Mouse (Mus musculus): Measurements from ENCODE around the gene Ak7. TPM values are rescaled to one million over a fixed set of nuclear protein-coding genes. Genes with fewer than 3 reads are reported as not detected.

Gene Ak7
- total RNA-seq, 2 experiments from 2014 or later, result not detected

- DNase-seq, result no peak
Observed at GRCm38 (mm10) chr12:105727964-105728363, 22.2 kb downstream of the Ak7 start.

- DNase-seq, result no peak
Observed at GRCm38 (mm10) chr12:105730851-105731460, 25.2 kb downstream of the Ak7 start.

- DNase-seq, result no peak
Observed at GRCm38 (mm10) chr12:105733370-105734159, 27.8 kb downstream of the Ak7 start.

- no peak for DNase-seq
Observed at GRCm38 (mm10) chr12:105735226-105735888, 29.6 kb downstream of the Ak7 start.

GRCm38 (mm10) chr12:105735889-105736251, 30.1 kb downstream of the Ak7 start:
- no peak for DNase-seq

GRCm38 (mm10) chr12:105738316-105739096, 32.7 kb downstream of the Ak7 start:
- no peak for DNase-seq

GRCm38 (mm10) chr12:105739656-105740055, 33.9 kb downstream of the Ak7 start:
- no peak for DNase-seq

- DNase-seq, result no peak
Observed at GRCm38 (mm10) chr12:105748114-105748513, 42.3 kb downstream of the Ak7 start.

- no peak for DNase-seq
Observed at GRCm38 (mm10) chr12:105753813-105754212, 48.0 kb downstream of the Ak7 start.

- no peak for DNase-seq
Observed at GRCm38 (mm10) chr12:105757816-105758497, 52.2 kb downstream of the Ak7 start.

- DNase-seq, result no peak
Observed at GRCm38 (mm10) chr12:105758911-105759310, 53.1 kb downstream of the Ak7 start.

- no peak for DNase-seq
Observed at GRCm38 (mm10) chr12:105759849-105760478, 54.2 kb downstream of the Ak7 start.

- no peak for DNase-seq
Observed at GRCm38 (mm10) chr12:105761171-105761570, 55.4 kb downstream of the Ak7 start.

GRCm38 (mm10) chr12:105761629-105762028, 55.9 kb downstream of the Ak7 start:
- DNase-seq, result no peak

- DNase-seq, result no peak
Observed at GRCm38 (mm10) chr12:105769700-105770099, 63.9 kb downstream of the Ak7 start.

- no peak for DNase-seq
Observed at GRCm38 (mm10) chr12:105774871-105775270, 69.1 kb downstream of the Ak7 start.

- no peak for DNase-seq
Observed at GRCm38 (mm10) chr12:105777651-105778050, 71.9 kb downstream of the Ak7 start.

- peak; percentile 90 for DNase-seq
Observed at GRCm38 (mm10) chr12:105784196-105784999, 78.6 kb downstream of the Ak7 start, which contains the start of gene Papola. Papola (plus strand) TSS chr12:105784694.

GRCm38 (mm10) chr12:105785000-105785774, 79.4 kb downstream of the Ak7 start:
- peak; percentile 72 for DNase-seq

- no peak for DNase-seq
Observed at GRCm38 (mm10) chr12:105786113-105786512, 80.3 kb downstream of the Ak7 start.

Data from gastrocnemius, postnatal 25 days (tissue).